Mouse (Mus musculus) hindbrain, embryonic 15.5 days (tissue): Measurements from ENCODE around the gene Abcc9. TPM values are rescaled to one million over a fixed set of nuclear protein-coding genes. Genes with fewer than 3 reads are reported as not detected.

Source experiments
- ATAC-seq: fragments of 200-750 bp; cut with Nextera tagmentation; 2 replicates; pipeline ENCODE4 v1.8.0; 2017; ENCODE audit warnings: low read depth, moderate number of reproducible peaks, moderate TSS enrichment; ENCODE audit not compliant: low FRiP score
- H3K27ac ChIP-seq: fragments of 300-500 bp; sonication (generic); replicated peaks from 2 replicates; pipeline ENCODE4 v1.5.1; 2015; ENCODE audit warnings: mild to moderate bottlenecking, inconsistent platforms
- H3K27me3 ChIP-seq: fragments of 300-500 bp; sonication (generic); 2 replicates; pipeline ENCODE4 v1.6.1; 2015; ENCODE audit warnings: control low read depth, inconsistent platforms
- H3K36me3 ChIP-seq: fragments of 300-500 bp; sonication (generic); 2 replicates; pipeline ENCODE4 v1.6.1; 2015; ENCODE audit warnings: control low read depth, inconsistent platforms
- H3K4me1 ChIP-seq: fragments of 300-500 bp; sonication (generic); replicated peaks from 2 replicates; pipeline ENCODE4 v1.6.1; 2015; ENCODE audit warnings: control low read depth, inconsistent platforms
- H3K4me2 ChIP-seq: fragments of 300-500 bp; sonication (generic); 2 replicates; pipeline ENCODE4 v1.6.1; 2015; ENCODE audit warnings: moderate library complexity, mild to moderate bottlenecking, inconsistent platforms
- H3K4me3 ChIP-seq: fragments of 300-500 bp; sonication (generic); 2 replicates; pipeline ENCODE4 v1.5.1; 2015; ENCODE audit warnings: mild to moderate bottlenecking, inconsistent platforms
- H3K9ac ChIP-seq: fragments of 300-500 bp; sonication (generic); 2 replicates; pipeline ENCODE4 v1.6.1; 2015; ENCODE audit warnings: inconsistent platforms
- H3K9me3 ChIP-seq: fragments of 300-500 bp; sonication (generic); 2 replicates; pipeline ENCODE4 v1.6.1; 2016; ENCODE audit warnings: control low read depth, inconsistent platforms
- WGBS: fragments of 180-500 bp; shearing (Covaris S2); methylation state at CpG from one replicate; pipeline ENCODE4 v1.1.7; 2015; 5-methylcytosine and 5-hydroxymethylcytosine counted together
- polyA plus RNA-seq: library from polyadenylated mRNA; unstranded; fragments of >200 nt; fragmentation: Nextera tagmentation; extraction: Ambion mirVana; gene quantifications from 2 replicates; pipeline ENCODE4 v1.2.1, GENCODE M21; 2015

Gene Abcc9
- polyA plus RNA-seq, 1 experiment from 2014 or later: 3.4 TPM

DNA sequence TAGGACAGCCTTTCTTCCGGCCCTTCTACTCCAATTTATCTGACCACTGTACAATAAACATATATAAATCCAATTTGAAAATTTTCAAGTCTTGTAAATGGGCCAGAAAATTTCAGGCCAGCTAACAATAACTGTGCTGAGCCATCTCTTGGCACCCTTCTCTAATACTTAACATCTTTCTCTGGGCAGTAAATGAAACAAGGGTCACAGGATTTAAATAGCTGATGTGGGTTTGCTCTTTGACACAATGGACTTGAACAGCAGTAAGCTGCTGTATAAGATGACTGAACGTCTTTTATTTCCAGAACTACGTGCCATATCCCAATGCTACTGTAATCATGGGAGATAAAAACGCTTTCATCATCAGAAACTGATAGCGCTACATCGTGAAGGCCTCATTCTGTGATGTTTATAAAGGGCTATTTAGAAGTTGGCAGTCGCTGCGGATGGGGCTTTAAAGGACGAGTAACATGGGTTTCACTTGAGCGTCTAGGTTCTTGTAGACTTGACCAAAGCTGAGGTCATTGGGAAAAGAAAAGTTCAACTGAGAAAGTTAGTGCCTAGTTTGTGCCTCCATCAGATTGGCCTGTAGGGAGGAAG, 161.5 kb downstream of the Abcc9 start:
- no peak for ATAC-seq
- no peak overlapping the region for H3K4me2 ChIP-seq
- 93% methylated on average over 10 of the region's 10 CpGs for WGBS
- H3K9me3 ChIP-seq: no peaks in the 10 kb centered on the region
- no peak overlapping the region for H3K4me3 ChIP-seq
- H3K4me1 ChIP-seq: no peaks in the 10 kb centered on the region
- no peaks in the 10 kb centered on the region for H3K36me3 ChIP-seq
- no peak overlapping the region for H3K27ac ChIP-seq
- H3K27me3 ChIP-seq: no peaks in the 10 kb centered on the region
- no peak overlapping the region for H3K9ac ChIP-seq

DNA sequence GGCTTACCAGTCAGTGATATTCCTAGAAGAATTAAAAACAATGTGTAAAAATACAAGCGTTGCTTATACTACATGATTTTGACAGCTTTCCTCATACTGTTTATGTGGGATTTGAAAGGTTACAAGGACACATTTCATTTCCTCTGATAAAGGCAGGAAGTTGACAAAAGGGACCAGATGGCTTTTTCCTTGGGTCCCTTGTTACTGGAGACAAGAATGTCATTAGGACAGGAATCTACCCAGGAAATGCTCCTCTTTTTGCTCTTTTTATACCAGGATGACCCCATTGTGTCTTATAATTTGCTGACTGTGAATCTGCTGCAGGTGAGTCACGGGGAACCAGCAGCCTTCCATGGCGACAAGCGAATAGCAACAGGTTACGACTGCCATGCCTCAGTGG, 162.0 kb downstream of the Abcc9 start:
- ATAC-seq: no peak
- Histone ChIP-seq H3K4me1 (no peaks in the 10 kb centered on the region), H3K36me3 (no peaks in the 10 kb centered on the region), H3K4me2 (no peak overlapping the region), H3K9me3 (no peaks in the 10 kb centered on the region), H3K27ac (no peak overlapping the region), H3K4me3 (no peak overlapping the region), H3K27me3 (no peaks in the 10 kb centered on the region), H3K9ac (no peak overlapping the region)
- 86% methylated on average over 5 of the region's 5 CpGs for WGBS

DNA sequence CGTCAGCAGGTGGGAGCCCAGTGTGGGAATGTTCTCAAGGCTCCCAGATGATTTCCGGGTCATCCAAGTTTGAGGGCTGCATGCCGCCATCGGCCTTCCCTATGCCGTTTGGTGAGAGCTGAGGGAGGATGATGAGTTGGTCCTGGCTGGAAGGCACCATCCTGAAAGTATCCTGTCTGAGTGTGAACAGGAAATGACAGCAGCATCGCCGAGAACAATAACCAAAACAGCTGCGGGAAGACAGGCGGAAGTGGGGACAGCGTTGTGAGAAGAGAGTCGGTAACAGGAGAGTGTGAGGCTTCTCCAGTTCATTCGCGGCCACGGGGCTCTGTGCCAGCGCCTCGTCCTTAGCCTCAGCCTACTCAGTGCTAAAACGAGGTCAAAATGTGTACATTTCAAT, 163.6 kb downstream of the Abcc9 start:
- Histone ChIP-seq H3K4me1 (no peaks in the 10 kb centered on the region), H3K36me3 (no peaks in the 10 kb centered on the region), H3K27me3 (no peaks in the 10 kb centered on the region), H3K9me3 (no peaks in the 10 kb centered on the region), H3K4me3 (no peak overlapping the region), H3K9ac (no peak overlapping the region), H3K4me2 (no peak overlapping the region), H3K27ac (no peak overlapping the region)
- ATAC-seq: no peak
- 84% methylated on average over 17 of the region's 17 CpGs for WGBS

Other genes with a start within 250 kb of the Abcc9 start
- gene Gys2, start 229.2 kb downstream of the Abcc9 start, polyA plus RNA-seq: not detected in 2 replicates
- 477 and 483 TPM in 2 replicates for gene Ldhb, start 194.4 kb downstream of the Abcc9 start, polyA plus RNA-seq
- 12.5 and 13.6 TPM in 2 replicates for gene Kcnj8, start 130.7 kb downstream of the Abcc9 start, polyA plus RNA-seq
- gene Cmas, start 54.4 kb upstream of the Abcc9 start, polyA plus RNA-seq: 185 and 188 TPM in 2 replicates
- gene Sult6b2, start 102.2 kb upstream of the Abcc9 start, polyA plus RNA-seq: 0.30 TPM in 1 of 2 replicates, not detected in the other